Mouse (Mus musculus) 3T3-L1 (cell line): ENCODE measurements around the gene Pepd.

Experiments
- DNase-seq: peaks from one replicate; pipeline ENCODE4 v3.0.0-alpha.2; 2015; ENCODE audit warnings: low read depth, low spot score

The Pepd gene

DNA sequence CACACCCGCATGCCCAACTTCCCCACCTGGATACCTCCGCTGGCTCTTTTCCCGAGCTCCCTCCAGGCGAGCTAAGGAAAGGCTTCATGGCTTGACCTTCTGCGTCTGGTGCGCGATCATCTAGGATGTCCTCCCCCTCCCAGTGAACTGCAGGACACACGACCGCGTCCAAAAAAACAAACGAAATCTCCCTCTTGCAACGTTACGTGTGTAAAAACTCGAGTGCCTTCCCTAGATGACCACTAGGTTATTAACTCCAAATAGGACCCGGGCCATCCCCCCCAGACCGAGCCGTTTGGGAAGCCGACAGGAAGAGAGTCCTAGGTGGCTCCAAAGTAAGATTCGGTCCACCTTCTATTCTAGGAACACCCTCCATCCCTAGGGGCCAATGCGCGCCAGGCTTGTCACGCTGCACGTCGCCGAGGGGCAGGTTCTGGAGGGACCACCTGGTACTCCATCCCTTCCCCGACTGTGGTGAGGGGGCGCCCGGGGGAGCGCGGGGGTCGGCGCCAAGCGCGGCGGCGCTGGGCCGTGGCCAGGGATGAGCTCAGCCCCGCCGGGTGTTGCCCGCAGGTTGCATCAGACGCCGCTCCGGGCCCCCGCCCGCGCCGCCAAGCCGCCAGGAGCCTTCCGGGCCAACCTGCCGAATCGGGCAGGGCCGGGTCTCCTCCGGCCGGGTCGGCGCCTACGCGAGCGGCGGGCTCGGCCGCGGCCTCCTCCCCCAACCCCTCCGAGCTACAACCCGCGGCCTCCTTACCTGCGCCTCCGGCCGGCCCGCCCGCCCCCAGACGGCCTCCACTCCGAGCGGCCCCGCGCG lies 143.6 kb downstream of the Pepd start:
- peak; percentile 56 for DNase-seq

- DNase-seq = peak; percentile 81
These were observed 144.3 kb downstream of the Pepd start, which contains the start of gene Cebpg for GRCm38 (mm10) chr7:35056436-35056864. TSS of gene Cebpg (minus strand) at chr7:35056573.

GRCm38 (mm10) chr7:35056999-35057398 lies 144.8 kb downstream of the Pepd start:
- DNase-seq = no peak

DNA sequence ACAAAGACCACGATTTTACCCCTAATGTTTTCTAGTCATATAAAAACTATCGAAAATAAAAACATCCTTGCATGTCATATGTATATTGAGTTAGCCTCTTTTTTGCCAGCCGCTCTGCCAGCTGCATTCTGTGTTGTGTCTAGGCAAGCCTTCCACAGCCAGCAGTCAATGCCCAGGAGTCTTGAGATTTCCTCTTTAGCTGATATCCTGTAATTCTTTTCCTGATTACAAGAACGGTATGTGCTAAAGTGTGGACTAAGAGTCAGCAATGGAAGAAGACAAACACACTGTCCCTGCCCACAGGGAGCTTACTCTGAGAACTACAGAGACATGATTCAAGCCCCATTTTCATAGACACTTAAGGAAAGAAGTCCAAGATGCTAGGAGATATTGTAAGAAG lies 145.4 kb downstream of the Pepd start:
- no peak for DNase-seq

- no peak for DNase-seq
These were observed 146.2 kb downstream of the Pepd start for GRCm38 (mm10) chr7:35058329-35058728.

DNA sequence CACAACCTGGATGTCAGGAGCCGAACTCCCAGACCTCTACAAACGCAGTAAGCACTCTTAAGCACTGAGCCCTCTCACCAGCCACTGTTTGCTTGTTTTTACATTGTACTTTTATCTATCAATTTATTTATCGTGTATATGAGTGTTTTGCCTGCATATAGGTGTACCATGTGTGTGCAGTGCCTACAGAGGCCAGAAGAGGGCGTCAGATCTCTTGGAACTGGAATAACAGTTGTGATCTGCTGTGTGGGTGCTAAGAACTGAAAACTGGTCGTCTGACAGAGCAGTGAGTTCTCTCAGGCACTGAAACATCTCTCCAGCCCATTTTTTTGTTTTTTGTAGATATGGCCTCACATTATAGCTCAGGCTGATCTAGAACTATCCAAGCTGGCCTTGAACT lies 147.3 kb downstream of the Pepd start:
- DNase-seq = no peak

DNA sequence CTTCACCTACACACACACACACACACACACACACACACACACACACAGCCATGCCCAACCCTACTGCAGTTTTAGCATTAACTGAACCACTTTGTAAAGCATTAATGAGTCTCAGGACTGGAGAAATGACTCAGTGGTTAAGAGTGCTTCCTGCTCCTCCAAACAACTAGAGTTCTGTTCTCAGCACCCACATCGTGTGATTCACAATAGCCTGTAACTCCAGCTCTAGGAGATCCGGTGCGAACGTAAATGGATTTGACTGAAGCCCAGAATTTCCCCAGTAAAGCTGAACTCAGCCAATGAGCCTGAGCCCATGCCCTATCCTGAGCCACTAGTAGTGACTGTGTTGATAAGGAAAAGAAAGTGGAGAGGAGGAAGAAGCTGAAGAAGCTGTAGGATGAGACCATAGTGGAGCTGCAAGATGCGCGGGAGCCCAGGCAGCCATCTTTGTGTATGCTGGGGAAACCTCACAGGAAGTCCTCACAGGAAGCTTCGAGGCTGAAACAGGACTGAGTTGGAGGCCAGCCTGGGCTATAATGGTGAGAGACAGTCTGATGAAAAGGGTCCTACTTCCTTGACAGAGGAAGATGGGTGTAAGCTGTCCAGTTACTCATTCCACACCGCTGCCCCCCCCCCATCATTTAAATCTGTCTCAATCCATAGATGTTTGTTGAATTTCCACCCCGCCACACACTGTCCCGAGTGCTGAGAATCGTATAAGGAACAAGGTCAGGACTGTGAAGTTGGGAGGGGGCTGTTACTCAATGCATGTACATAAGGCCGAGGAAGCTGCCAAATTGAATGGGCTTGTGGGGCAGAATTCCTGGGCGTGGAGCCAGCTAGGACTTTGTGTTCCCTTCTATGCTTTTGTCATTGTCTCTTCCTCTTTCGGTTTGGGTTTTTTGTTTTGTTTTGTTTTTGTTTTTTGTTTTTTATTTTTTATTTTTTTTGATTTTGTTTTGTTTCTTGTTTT lies 152.4 kb downstream of the Pepd start:
- DNase-seq = peak; percentile 20

DNA sequence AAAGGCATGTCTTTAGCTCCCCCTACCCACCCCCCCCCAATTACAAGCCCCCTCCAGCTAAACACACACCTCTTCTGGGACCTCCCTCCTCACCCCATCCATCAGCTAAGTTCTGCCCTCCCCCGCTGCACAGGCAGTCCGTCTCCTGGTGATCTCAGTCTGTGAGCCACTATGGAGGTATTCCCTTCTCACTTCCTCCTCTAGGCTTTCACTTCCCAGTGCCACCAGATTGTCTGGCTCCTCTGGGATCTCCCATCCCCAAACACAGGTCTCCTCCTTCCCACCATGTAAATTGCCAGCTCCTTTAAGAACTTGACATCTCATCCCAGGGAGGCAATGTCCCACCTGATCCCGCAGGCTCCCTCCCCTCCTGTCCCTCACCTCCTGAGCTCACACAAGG lies 153.8 kb downstream of the Pepd start:
- DNase-seq = no peak

DNA sequence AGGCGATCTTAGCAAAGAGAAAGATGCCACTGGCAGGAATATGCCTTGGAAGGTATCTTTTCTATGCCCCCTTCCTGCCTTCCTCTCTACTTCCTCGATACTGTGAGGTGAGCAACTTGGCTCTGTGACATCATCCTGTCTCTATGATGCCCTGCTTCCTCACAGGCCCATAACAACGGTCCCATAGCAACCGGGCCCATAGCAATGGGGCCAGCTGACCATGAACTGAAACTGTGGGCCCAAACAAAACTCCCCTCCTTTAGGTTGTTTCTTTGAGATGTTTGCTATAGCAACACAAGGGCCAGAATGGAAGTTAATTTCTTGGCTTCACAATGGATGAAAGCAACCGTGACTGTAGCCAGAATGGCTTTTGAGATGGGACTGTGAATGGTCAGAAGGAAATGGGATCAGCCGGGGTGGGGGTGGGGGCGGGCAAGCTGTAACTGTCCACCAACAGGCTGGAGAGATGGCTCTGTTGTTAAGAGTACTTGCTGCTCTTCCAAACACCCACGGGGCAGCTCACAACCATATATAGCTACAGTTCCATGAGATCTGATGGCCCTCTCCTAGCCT lies 154.5 kb downstream of the Pepd start:
- DNase-seq = no peak

DNA sequence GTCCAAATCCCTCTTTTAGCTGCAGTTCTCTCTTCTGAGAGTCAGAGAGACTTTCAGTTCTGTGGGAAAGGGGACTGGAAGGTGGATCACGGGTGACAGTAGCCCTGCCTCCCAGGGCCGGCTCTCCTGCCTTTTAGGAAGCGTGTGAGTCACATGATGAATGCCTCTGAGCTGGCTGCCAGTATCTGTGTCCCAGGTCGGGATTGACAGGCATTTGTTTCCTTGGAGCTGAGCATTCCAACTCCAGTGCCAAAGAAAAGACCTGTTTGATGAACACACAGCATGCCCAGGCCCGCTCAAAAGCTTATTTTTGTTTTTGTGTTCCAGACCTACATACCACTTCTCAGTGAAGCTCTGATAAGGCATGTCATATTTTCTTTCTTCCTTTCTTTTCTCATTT lies 164.5 kb downstream of the Pepd start:
- DNase-seq = peak; percentile 59

GRCm38 (mm10) chr7:35080843-35081338 lies 168.7 kb downstream of the Pepd start:
- no peak for DNase-seq

GRCm38 (mm10) chr7:35081406-35082104 lies 169.4 kb downstream of the Pepd start:
- no peak for DNase-seq

DNA sequence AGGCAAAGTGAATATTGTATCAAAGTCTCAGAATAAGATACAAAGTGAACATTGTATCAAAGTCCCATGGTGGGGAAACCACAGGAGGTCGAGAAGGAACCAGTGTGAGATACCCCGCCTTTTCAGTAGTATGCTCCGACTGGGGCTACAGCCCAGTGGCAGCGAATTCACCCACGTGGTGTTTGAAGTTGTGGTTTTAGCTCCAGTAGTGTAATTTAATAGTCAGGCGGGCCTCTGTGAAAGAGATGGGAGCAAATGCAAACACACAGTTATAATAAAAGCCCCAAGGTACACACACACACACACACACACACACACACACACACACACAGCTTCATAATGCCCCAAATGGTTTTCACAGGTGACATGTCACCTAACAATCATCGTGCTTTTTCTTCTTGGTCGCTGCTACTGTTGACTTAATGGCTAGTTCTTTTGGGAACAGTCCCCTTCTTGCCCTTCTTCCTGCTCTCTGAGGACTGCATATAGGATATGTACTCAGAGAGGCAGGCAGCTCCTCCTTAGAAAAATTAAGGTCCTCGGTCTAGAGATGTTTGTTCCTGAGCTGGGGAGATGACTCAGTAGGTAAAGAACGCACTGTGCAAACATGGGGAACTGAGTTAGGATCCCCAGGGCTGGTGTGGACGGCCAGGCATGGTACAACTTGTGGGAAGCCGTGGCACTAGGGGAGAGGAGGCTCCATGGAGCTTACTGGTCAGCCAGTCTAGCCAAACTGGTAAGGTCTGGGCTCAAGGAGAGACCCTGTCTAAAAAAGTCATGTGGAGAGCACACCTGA lies 172.6 kb downstream of the Pepd start:
- no peak for DNase-seq

DNA sequence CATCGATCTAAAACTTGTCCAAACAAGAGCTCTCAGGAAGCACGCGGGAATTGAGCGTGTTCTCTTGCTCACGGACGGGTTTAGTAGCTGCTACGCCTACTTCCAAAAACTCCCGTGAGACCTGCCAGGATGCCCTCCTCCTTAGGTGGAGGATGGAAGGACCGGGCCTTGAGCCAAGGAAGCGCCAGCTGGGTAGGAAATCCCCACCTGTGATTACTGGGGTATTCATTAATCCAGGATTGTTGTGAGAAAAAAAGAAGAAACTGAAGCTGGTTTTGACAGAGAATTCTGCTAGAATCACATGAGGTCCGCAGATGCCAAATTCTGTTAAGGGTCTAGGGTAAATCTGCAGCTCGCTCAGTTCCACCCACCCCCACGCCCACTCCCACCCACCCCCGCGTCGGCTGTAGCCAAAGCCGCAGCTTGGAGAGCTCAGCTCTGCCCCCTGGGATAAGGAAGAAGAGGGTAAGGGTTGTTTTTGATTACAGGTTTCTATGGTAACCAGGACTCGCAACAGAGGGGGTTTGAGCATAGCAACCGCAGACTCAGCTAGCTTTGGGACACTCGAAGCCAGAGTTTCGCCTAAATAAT lies 174.2 kb downstream of the Pepd start:
- DNase-seq = no peak

GRCm38 (mm10) chr7:35090550-35090949 lies 178.4 kb downstream of the Pepd start:
- no peak for DNase-seq
